8 mouse cellular contexts compared by ENCODE assay signal in the genomic region with DNA sequence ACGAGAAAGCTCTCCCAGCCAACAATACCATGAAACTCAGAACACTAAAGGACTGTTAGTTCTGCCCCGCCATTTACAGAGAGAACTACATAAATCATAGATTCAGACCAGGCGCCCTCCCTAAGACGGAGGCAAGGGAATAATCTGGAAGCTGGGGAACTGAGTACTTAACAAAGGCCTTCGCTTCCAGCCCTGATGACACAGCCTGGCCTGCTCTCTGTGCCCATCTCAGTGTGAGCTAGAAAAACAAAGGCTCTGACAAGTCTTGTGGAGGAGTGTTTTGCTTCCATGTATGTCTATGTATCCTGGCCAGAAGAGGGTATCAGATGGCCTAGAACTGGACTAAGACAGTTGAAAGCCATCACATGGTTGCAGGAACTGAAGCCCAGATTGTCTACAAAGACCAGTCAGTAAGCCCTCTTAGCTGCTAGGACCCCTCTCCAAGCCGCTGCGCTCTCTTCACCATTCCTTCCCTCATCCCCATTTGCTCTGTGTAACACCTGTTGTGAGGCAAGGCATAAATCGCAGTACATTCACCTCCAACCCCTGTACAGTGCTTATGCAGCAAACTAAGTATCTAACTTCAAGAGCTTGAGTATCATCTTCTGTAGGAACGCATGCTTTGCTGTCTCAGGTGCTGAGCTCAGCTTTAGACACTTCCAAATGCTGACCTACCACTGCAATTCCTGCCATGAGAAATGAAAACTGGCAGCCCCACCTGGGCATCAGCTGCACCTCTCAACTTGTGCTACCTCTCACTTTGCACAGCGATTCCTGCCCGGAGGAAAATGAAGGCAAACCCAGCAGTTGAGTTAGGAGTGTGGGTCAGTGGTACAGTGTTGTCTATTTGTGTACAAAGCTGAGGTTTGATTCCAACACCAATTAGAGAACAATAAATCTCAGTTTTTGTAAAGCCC. TPM values are rescaled to one million over a fixed set of nuclear protein-coding genes. Genes with fewer than 3 reads are reported as not detected.
DNase-seq lines count a peak whose midpoint lies in the region; ATAC-seq and TF ChIP-seq lines count a peak whose summit lies in the region.

No protein-coding gene starts in this region.

- H3K4me1 ChIP-seq in cerebellum, adult 2 months (ENCODE audit: control insufficient read depth, insufficient read depth, low read length): peaks cover 14% of the 10 kb centered on the region
- peaks cover 64% of the 10 kb centered on the region for H3K4me1 ChIP-seq in liver, embryonic 12.5 days
- H3K4me1 ChIP-seq in limb, embryonic 12.5 days (replicated peaks): peaks cover 8% of the 10 kb centered on the region
- peaks cover 16% of the 10 kb centered on the region; the same call in 1 of the 2 replicates for H3K4me1 ChIP-seq in stomach, embryonic 15.5 days

- no peak overlapping the region for H3K4me2 ChIP-seq in liver, embryonic 12.5 days
- no peak overlapping the region for H3K4me2 ChIP-seq in limb, embryonic 12.5 days
- no peak overlapping the region for H3K4me2 ChIP-seq in stomach, embryonic 15.5 days

- no peak for ATAC-seq in liver, embryonic 12.5 days
- no peak for ATAC-seq in limb, embryonic 12.5 days (ENCODE audit: insufficient number of reproducible peaks, insufficient read depth, low FRiP score, low TSS enrichment, low read depth)
- no peak for ATAC-seq in stomach, embryonic 15.5 days (ENCODE audit: insufficient read depth, low FRiP score, low read depth)

- no peaks in the 10 kb centered on the region for H3K9me3 ChIP-seq in liver, embryonic 12.5 days (replicated peaks)
- no peaks in the 10 kb centered on the region for H3K9me3 ChIP-seq in limb, embryonic 12.5 days
- no peaks in the 10 kb centered on the region for H3K9me3 ChIP-seq in stomach, embryonic 15.5 days

- no peak overlapping the region for H3K9ac ChIP-seq in liver, embryonic 12.5 days
- no peak overlapping the region for H3K9ac ChIP-seq in limb, embryonic 12.5 days (replicated peaks)
- no peak overlapping the region for H3K9ac ChIP-seq in stomach, embryonic 15.5 days

- H3K36me3 ChIP-seq in liver, embryonic 12.5 days: peaks cover 71% of the 10 kb centered on the region
- peaks cover 49% of the 10 kb centered on the region for H3K36me3 ChIP-seq in limb, embryonic 12.5 days
- peaks cover 14% of the 10 kb centered on the region for H3K36me3 ChIP-seq in stomach, embryonic 15.5 days

- WGBS in cerebellum, adult 2 months: 78% methylated on average over 11 of the region's 11 CpGs
- WGBS in liver, embryonic 12.5 days (ENCODE audit: insufficient replicate concordance): 90% methylated on average over 11 of the region's 11 CpGs
- WGBS in limb, embryonic 12.5 days: 87% methylated on average over 11 of the region's 11 CpGs
- 84% methylated on average over 11 of the region's 11 CpGs for WGBS in stomach, embryonic 15.5 days

- no peak for DNase-seq in cerebellum, adult 2 months
- no peak for DNase-seq in cerebellum, postnatal 10 days
- no peak for DNase-seq in liver
- no peak for DNase-seq in layer of hippocampus, adult 8-10 months (ENCODE audit: low spot score in 2 of 2)
- no peak for DNase-seq in thymus, postnatal 10 days (ENCODE audit: low spot score in 2 of 2)

- H3K27ac ChIP-seq in cerebellum, adult 2 months (ENCODE audit: insufficient read depth, low read length): peak overlapping the region; percentile 68; the same call in 1 of the 2 replicates
- H3K27ac ChIP-seq in liver, embryonic 12.5 days: peak overlapping the region; percentile 55
- 0 out of 2 replicates have a peak overlapping the region, but pooled peaks have one; percentile 19 for H3K27ac ChIP-seq in limb, embryonic 12.5 days
- H3K27ac ChIP-seq in stomach, embryonic 15.5 days: peak overlapping the region; percentile 21; the same call in 1 of the 2 replicates

- H3K27me3 ChIP-seq in cerebellum, adult 2 months (ENCODE audit: control insufficient read depth, insufficient read depth, low read length): no peaks in the 10 kb centered on the region
- H3K27me3 ChIP-seq in liver, embryonic 12.5 days (replicated peaks): no peaks in the 10 kb centered on the region
- H3K27me3 ChIP-seq in limb, embryonic 12.5 days: no peaks in the 10 kb centered on the region
- no peaks in the 10 kb centered on the region for H3K27me3 ChIP-seq in stomach, embryonic 15.5 days (replicated peaks)

- TF ChIP-seq CTCF in cerebellum, adult 2 months (IDR thresholded peaks at IDR 0.05; ENCODE audit: borderline replicate concordance, insufficient read depth, low read depth, low read length): no peak

- TF ChIP-seq POLR2A in cerebellum, adult 2 months (IDR thresholded peaks at IDR 0.05; ENCODE audit: borderline replicate concordance, insufficient read depth, low read length): no peak

- no peak overlapping the region for H3K4me3 ChIP-seq in cerebellum, adult 2 months (replicated peaks; ENCODE audit: insufficient read depth, low read depth, low read length)
- H3K4me3 ChIP-seq in liver, embryonic 12.5 days: no peak overlapping the region
- H3K4me3 ChIP-seq in limb, embryonic 12.5 days (replicated peaks): no peak overlapping the region
- H3K4me3 ChIP-seq in stomach, embryonic 15.5 days (replicated peaks): no peak overlapping the region

RNA-seq across cellular contexts. Expression of gene Chd2, which starts 20.1 kb away (rescaled TPM):
- polyA plus RNA-seq in cerebellum, adult 2 months (2012; rRNA removed): 49.2 and 50.5 TPM in 2 replicates
- 26.2 and 28.9 TPM in 2 replicates for polyA plus RNA-seq in liver, embryonic 12.5 days (2016; fragmentation: Nextera tagmentation; extraction: Ambion mirVana)
- polyA plus RNA-seq in limb, embryonic 12.5 days (2016; fragmentation: Nextera tagmentation; extraction: Ambion mirVana): 66.8 and 70.3 TPM in 2 replicates
- 43.3 and 48.8 TPM in 2 replicates for polyA plus RNA-seq in stomach, embryonic 15.5 days (2015; fragmentation: Nextera tagmentation; extraction: Ambion mirVana)
- total RNA-seq in layer of hippocampus, adult 8-10 months (2022): 10 to 100 TPM; 42.5 to 70.6 (median 55.4) TPM
